Mouse (Mus musculus) erythroblast, embryonic 14.5 days (primary cell): ENCODE measurements around the gene Spsb1.

ENCODE experiments used
- GATA1 ChIP-seq: IDR thresholded peaks from 2 replicates; pipeline ENCODE4 v1.6.1; 2012; ENCODE audit warnings: low read length, inconsistent platforms, mixed read lengths
- TAL1 ChIP-seq: IDR thresholded peaks from 3 replicates; pipeline ENCODE4 v1.6.1; 2012; ENCODE audit warnings: low read length, inconsistent platforms, mixed read lengths

DNA sequence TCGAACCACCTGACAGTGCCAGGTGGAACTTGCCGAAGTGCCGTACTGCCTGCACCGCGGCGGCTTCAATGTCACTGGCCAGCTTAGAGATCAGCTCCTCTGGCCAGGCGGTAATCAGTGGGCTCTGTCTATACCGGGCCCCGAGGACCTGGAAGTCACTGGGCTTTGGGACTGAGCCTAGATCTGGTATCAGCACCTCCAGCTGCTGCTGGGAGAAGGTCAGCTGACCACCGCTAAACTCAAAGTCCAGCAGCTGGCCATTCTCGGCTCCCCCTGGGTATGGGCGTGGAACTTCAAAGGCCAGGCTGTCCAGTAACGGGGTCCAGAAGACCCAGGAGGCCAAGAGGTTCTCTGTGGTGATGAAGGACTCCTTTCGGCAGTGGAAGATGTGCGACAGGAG, 27.3 kb upstream of the Spsb1 start:
- no peak for TF ChIP-seq GATA1
- no peak for TF ChIP-seq TAL1
